Mouse (Mus musculus) liver, embryonic 14.5 days (tissue): ENCODE measurements around the gene Peak1.

Experiments
- CTCF ChIP-seq: IDR thresholded peaks from 2 replicates; pipeline ENCODE4 v1.5.1; 2016; ENCODE audit warnings: antibody characterized with exemption, low read depth, control low read depth
- EP300 ChIP-seq: IDR thresholded peaks from 2 replicates; pipeline ENCODE4 v1.6.1; 2016; ENCODE audit warnings: antibody characterized with exemption, low read depth

DNA sequence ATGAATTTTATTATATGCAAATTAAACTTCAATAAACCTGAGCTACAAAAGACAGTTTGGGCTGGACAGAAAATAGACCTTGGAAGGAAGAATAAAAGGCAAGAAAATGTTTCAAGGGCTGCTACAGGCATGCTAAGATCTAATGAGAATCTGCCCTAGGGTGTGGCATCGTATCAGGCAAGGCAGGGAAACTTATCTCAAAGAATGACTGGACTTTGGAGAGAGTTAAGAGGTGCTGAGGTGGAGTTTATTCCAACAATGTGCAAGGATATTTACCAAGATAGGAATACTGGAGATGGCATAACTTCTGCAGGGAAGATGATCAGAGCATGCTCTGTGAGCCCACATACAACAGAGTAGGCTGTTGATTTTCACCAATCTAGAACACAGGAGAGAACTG, 154.8 kb downstream of the Peak1 start:
- TF ChIP-seq CTCF (no peak), EP300 (no peak)
